Mouse (Mus musculus) limb, embryonic 12.5 days (tissue): ENCODE results near the gene Traf3ip2. TPM values are rescaled to one million over a fixed set of nuclear protein-coding genes. Genes with fewer than 3 reads are reported as not detected.

Source experiments
- ATAC-seq: fragments of 200-750 bp; cut with Nextera tagmentation; 2 replicates; pipeline ENCODE4 v1.8.0; 2017; ENCODE audit warnings: low read depth, moderate TSS enrichment; ENCODE audit not compliant: insufficient number of reproducible peaks, insufficient read depth, low FRiP score, low TSS enrichment
- H3K27ac ChIP-seq: fragments of 300-500 bp; sonication (generic); 2 replicates; pipeline ENCODE4 v1.5.1; 2016; ENCODE audit warnings: mild to moderate bottlenecking, moderate library complexity
- H3K27me3 ChIP-seq: fragments of 300-500 bp; sonication (generic); 2 replicates; pipeline ENCODE4 v1.6.1; 2016; ENCODE audit warnings: mild to moderate bottlenecking, moderate library complexity
- H3K36me3 ChIP-seq: fragments of 300-500 bp; sonication (generic); 2 replicates; pipeline ENCODE4 v1.6.1; 2016; ENCODE audit warnings: mild to moderate bottlenecking, moderate library complexity
- H3K4me1 ChIP-seq: fragments of 300-500 bp; sonication (generic); replicated peaks from 2 replicates; pipeline ENCODE4 v1.6.1; 2016
- H3K4me2 ChIP-seq: fragments of 300-500 bp; sonication (generic); 2 replicates; pipeline ENCODE4 v1.6.1; 2016; ENCODE audit warnings: mild to moderate bottlenecking, moderate library complexity
- H3K4me3 ChIP-seq: fragments of 300-500 bp; sonication (generic); replicated peaks from 2 replicates; pipeline ENCODE4 v1.5.1; 2016; ENCODE audit warnings: mild to moderate bottlenecking
- H3K9ac ChIP-seq: fragments of 300-500 bp; sonication (generic); replicated peaks from 2 replicates; pipeline ENCODE4 v1.6.1; 2016; ENCODE audit warnings: mild to moderate bottlenecking, moderate library complexity
- H3K9me3 ChIP-seq: fragments of 300-500 bp; sonication (generic); 2 replicates; pipeline ENCODE4 v1.6.1; 2016; ENCODE audit warnings: mild to moderate bottlenecking, moderate library complexity
- WGBS: fragments of 180-500 bp; shearing (Covaris S2); methylation state at CpG from one replicate; pipeline ENCODE4 v1.1.7; 2016; 5-methylcytosine and 5-hydroxymethylcytosine counted together
- polyA plus RNA-seq: library from polyadenylated mRNA; unstranded; fragments of >200 nt; fragmentation: Nextera tagmentation; extraction: Ambion mirVana; gene quantifications from 2 replicates; pipeline ENCODE4 v1.2.1, GENCODE M21; 2016

Traf3ip2 gene
- polyA plus RNA-seq = 4.9 and 6.1 TPM in 2 replicates

GRCm38 (mm10) chr10:39612633-39612988, at the start of gene Traf3ip2:
Traf3ip2 (plus strand) TSS chr10:39612934.
- Histone ChIP-seq H3K4me3 (peak within 1 kb of the TSS; percentile 34), H3K4me2 (peak within 1 kb of the TSS; percentile 57), H3K27ac (peak within 1 kb of the TSS; percentile 89), H3K36me3 (no peaks in the 10 kb centered on the region), H3K9ac (peak within 1 kb of the TSS; percentile 35), H3K9me3 (no peaks in the 10 kb centered on the region), H3K27me3 (no peaks in the 10 kb centered on the region), H3K4me1 (peaks cover 41% of the 10 kb centered on the region)
- ATAC-seq = no peak
- WGBS = 38% methylated on average over 4 of the region's 4 CpGs

- no peak overlapping the region for H3K4me3 ChIP-seq
- no peaks in the 10 kb centered on the region for H3K27me3 ChIP-seq
- H3K4me1 ChIP-seq = peaks cover 34% of the 10 kb centered on the region
- no peaks in the 10 kb centered on the region for H3K9me3 ChIP-seq
- no peak overlapping the region for H3K4me2 ChIP-seq
- peak overlapping the region; percentile 53 for H3K27ac ChIP-seq
- no peaks in the 10 kb centered on the region for H3K36me3 ChIP-seq
- ATAC-seq = no peak
- 31% methylated on average over 24 of the region's 24 CpGs for WGBS
- H3K9ac ChIP-seq = no peak overlapping the region; the same call in 1 of the 2 replicates
Measured at GRCm38 (mm10) chr10:39563552-39564223, 49.0 kb upstream of the Traf3ip2 start.

GRCm38 (mm10) chr10:39566901-39567300, 45.8 kb upstream of the Traf3ip2 start:
- no peak for ATAC-seq
- H3K27ac ChIP-seq = no peak overlapping the region
- no peaks in the 10 kb centered on the region for H3K27me3 ChIP-seq
- no peak overlapping the region for H3K9ac ChIP-seq
- WGBS = 87% methylated on average over 12 of the region's 12 CpGs
- peaks cover 34% of the 10 kb centered on the region for H3K4me1 ChIP-seq
- no peak overlapping the region for H3K4me2 ChIP-seq
- no peak overlapping the region for H3K4me3 ChIP-seq
- H3K36me3 ChIP-seq = no peaks in the 10 kb centered on the region
- H3K9me3 ChIP-seq = no peaks in the 10 kb centered on the region

- no peak overlapping the region for H3K4me3 ChIP-seq
- H3K4me1 ChIP-seq = peaks cover 30% of the 10 kb centered on the region
- no peak overlapping the region for H3K9ac ChIP-seq
- H3K27ac ChIP-seq = no peak overlapping the region
- no peaks in the 10 kb centered on the region for H3K9me3 ChIP-seq
- no peak overlapping the region for H3K4me2 ChIP-seq
- no peaks in the 10 kb centered on the region for H3K36me3 ChIP-seq
- no peaks in the 10 kb centered on the region for H3K27me3 ChIP-seq
- WGBS = 86% methylated on average over 4 of the region's 4 CpGs
- no peak for ATAC-seq
Measured at GRCm38 (mm10) chr10:39568991-39569390, 43.7 kb upstream of the Traf3ip2 start.

- Histone ChIP-seq H3K27me3 (no peaks in the 10 kb centered on the region), H3K36me3 (no peaks in the 10 kb centered on the region), H3K27ac (no peak overlapping the region), H3K9me3 (no peaks in the 10 kb centered on the region), H3K9ac (no peak overlapping the region), H3K4me1 (peaks cover 17% of the 10 kb centered on the region), H3K4me3 (no peak overlapping the region), H3K4me2 (no peak overlapping the region)
- WGBS = 60% methylated on average over 7 of the region's 7 CpGs
- ATAC-seq = no peak
Measured at GRCm38 (mm10) chr10:39571011-39571410, 41.7 kb upstream of the Traf3ip2 start.

GRCm38 (mm10) chr10:39572050-39572671, 40.6 kb upstream of the Traf3ip2 start:
- H3K4me2 ChIP-seq = no peak overlapping the region
- no peak overlapping the region for H3K9ac ChIP-seq
- ATAC-seq = no peak
- WGBS = 60% methylated on average over 9 of the region's 9 CpGs
- H3K9me3 ChIP-seq = no peaks in the 10 kb centered on the region
- H3K27me3 ChIP-seq = no peaks in the 10 kb centered on the region
- peaks cover 17% of the 10 kb centered on the region for H3K4me1 ChIP-seq
- H3K36me3 ChIP-seq = no peaks in the 10 kb centered on the region
- H3K4me3 ChIP-seq = no peak overlapping the region
- H3K27ac ChIP-seq = no peak overlapping the region

GRCm38 (mm10) chr10:39572672-39573051, 40.1 kb upstream of the Traf3ip2 start:
- H3K9ac ChIP-seq = no peak overlapping the region
- no peak for ATAC-seq
- H3K27me3 ChIP-seq = no peaks in the 10 kb centered on the region
- H3K36me3 ChIP-seq = no peaks in the 10 kb centered on the region
- no peak overlapping the region for H3K27ac ChIP-seq
- H3K4me1 ChIP-seq = peaks cover 17% of the 10 kb centered on the region
- no peak overlapping the region for H3K4me3 ChIP-seq
- H3K9me3 ChIP-seq = no peaks in the 10 kb centered on the region
- no peak overlapping the region for H3K4me2 ChIP-seq
- 51% methylated on average over 6 of the region's 6 CpGs for WGBS

- no peaks in the 10 kb centered on the region for H3K9me3 ChIP-seq
- 79% methylated on average over 6 of the region's 6 CpGs for WGBS
- no peaks in the 10 kb centered on the region for H3K27me3 ChIP-seq
- H3K4me2 ChIP-seq = no peak overlapping the region
- no peak overlapping the region for H3K4me3 ChIP-seq
- H3K27ac ChIP-seq = no peak overlapping the region
- peaks cover 17% of the 10 kb centered on the region for H3K4me1 ChIP-seq
- no peak overlapping the region for H3K9ac ChIP-seq
- ATAC-seq = no peak
- no peaks in the 10 kb centered on the region for H3K36me3 ChIP-seq
Measured at GRCm38 (mm10) chr10:39576466-39576865, 36.3 kb upstream of the Traf3ip2 start.

- Histone ChIP-seq H3K4me2 (no peak overlapping the region), H3K4me3 (no peak overlapping the region), H3K9ac (no peak overlapping the region), H3K9me3 (no peaks in the 10 kb centered on the region), H3K36me3 (no peaks in the 10 kb centered on the region), H3K27ac (no peak overlapping the region), H3K27me3 (no peaks in the 10 kb centered on the region), H3K4me1 (peaks cover 11% of the 10 kb centered on the region; the same call in 1 of the 2 replicates)
- 61% methylated on average over 8 of the region's 8 CpGs for WGBS
- ATAC-seq = no peak
Measured at GRCm38 (mm10) chr10:39580477-39580876, 32.3 kb upstream of the Traf3ip2 start.

- no peak for ATAC-seq
- Histone ChIP-seq H3K4me1 (peaks cover 14% of the 10 kb centered on the region; the same call in 1 of the 2 replicates), H3K4me2 (no peak overlapping the region), H3K27ac (no peak overlapping the region), H3K9me3 (no peaks in the 10 kb centered on the region), H3K9ac (no peak overlapping the region), H3K36me3 (no peaks in the 10 kb centered on the region), H3K27me3 (no peaks in the 10 kb centered on the region), H3K4me3 (no peak overlapping the region)
- WGBS = 89% methylated on average over 2 of the region's 2 CpGs
Measured at GRCm38 (mm10) chr10:39582385-39582784, 30.3 kb upstream of the Traf3ip2 start.

GRCm38 (mm10) chr10:39583718-39584117, 29.0 kb upstream of the Traf3ip2 start:
- Histone ChIP-seq H3K4me1 (peaks cover 27% of the 10 kb centered on the region), H3K27ac (no peak overlapping the region), H3K9ac (no peak overlapping the region), H3K36me3 (no peaks in the 10 kb centered on the region), H3K4me2 (no peak overlapping the region), H3K9me3 (no peaks in the 10 kb centered on the region), H3K4me3 (no peak overlapping the region), H3K27me3 (no peaks in the 10 kb centered on the region)
- 67% methylated on average over 12 of the region's 12 CpGs for WGBS
- ATAC-seq = no peak
